Mouse (Mus musculus) C2C12 (cell line): ENCODE results near the gene Plg. TPM values are rescaled to one million over a fixed set of nuclear protein-coding genes. Genes with fewer than 3 reads are reported as not detected.

Experiments used
- H3K27me3 ChIP-seq: one replicate; pipeline ENCODE4 v1.6.1; 2011; ENCODE audit not compliant: control insufficient read depth, insufficient read depth, insufficient read length
- H3K36me3 ChIP-seq: one replicate; pipeline ENCODE4 v1.6.1; 2011; ENCODE audit not compliant: control insufficient read depth, insufficient read depth
- H3K4me3 ChIP-seq: one replicate; pipeline ENCODE4 v1.5.1; 2011; ENCODE audit warnings: mild to moderate bottlenecking, control low read depth; ENCODE audit not compliant: poor library complexity, insufficient read depth, severe bottlenecking
- H3K79me2 ChIP-seq: one replicate; pipeline ENCODE4 v1.6.1; 2011; ENCODE audit not compliant: control insufficient read depth, insufficient read depth
- H3K79me3 ChIP-seq: one replicate; pipeline ENCODE4 v1.6.1; 2011; ENCODE audit warnings: low read depth, control low read depth
- H3ac ChIP-seq: one replicate; pipeline ENCODE3; 2011; ENCODE audit warnings: low read depth; ENCODE audit not compliant: control insufficient read depth, insufficient read length
- CEBPB ChIP-seq: IDR thresholded peaks from one replicate; pipeline ENCODE4 v1.6.1; 2011; ENCODE audit warnings: low read depth, mild to moderate bottlenecking, control low read depth, moderate library complexity
- CTCF ChIP-seq: IDR thresholded peaks from one replicate; pipeline ENCODE4 v1.5.1; 2011; ENCODE audit not compliant: control insufficient read depth, insufficient read depth, insufficient read length
- FOSL1 ChIP-seq: IDR thresholded peaks from one replicate; pipeline ENCODE4 v1.8.0; 2011; ENCODE audit warnings: mild to moderate bottlenecking, low read length; ENCODE audit not compliant: poor library complexity, insufficient read depth, severe bottlenecking
- MAX ChIP-seq: IDR thresholded peaks from one replicate; pipeline ENCODE4 v1.6.1; 2011; ENCODE audit warnings: mild to moderate bottlenecking, control low read depth
- MYOD1 ChIP-seq: IDR thresholded peaks from one replicate; pipeline ENCODE4 v1.6.1; 2011; ENCODE audit warnings: low read depth; ENCODE audit not compliant: control insufficient read depth, insufficient read length
- MYOG ChIP-seq: IDR thresholded peaks from one replicate; pipeline ENCODE4 v1.6.1; 2011; ENCODE audit not compliant: control insufficient read depth, insufficient read length; ENCODE audit errors: extremely low read depth
- USF1 ChIP-seq: IDR thresholded peaks from one replicate; pipeline ENCODE4 v1.6.1; 2011; ENCODE audit warnings: low read depth, mild to moderate bottlenecking, control low read depth, moderate library complexity
- polyA plus RNA-seq: library from polyadenylated mRNA; unstranded; fragments of >200 nt; fragmentation: generic; extraction: Trizol; gene quantifications from one replicate; pipeline ENCODE4 v1.2.1, GENCODE M21; 2012; ENCODE audit warnings: missing spikeins

Plg gene
- polyA plus RNA-seq, 1 experiment = 0.01 TPM

GRCm38 (mm10) chr17:12451234-12451633 lies 72.8 kb downstream of the Plg start:
- Histone ChIP-seq H3K79me2 (no peaks in the 10 kb centered on the region), H3K27me3 (peaks cover 43% of the 10 kb centered on the region), H3K79me3 (no peaks in the 10 kb centered on the region), H3ac (no peak overlapping the region), H3K36me3 (no peaks in the 10 kb centered on the region), H3K4me3 (no peak overlapping the region)
- no peak for TF ChIP-seq MYOG
- no peak for TF ChIP-seq CTCF
- no peak for TF ChIP-seq FOSL1
- TF ChIP-seq MYOD1 = no peak
- TF ChIP-seq MAX = no peak
- TF ChIP-seq USF1 = no peak
- TF ChIP-seq CEBPB = no peak

- H3K27me3 ChIP-seq = peaks cover 34% of the 10 kb centered on the region
- no peaks in the 10 kb centered on the region for H3K36me3 ChIP-seq
- H3K79me3 ChIP-seq = no peaks in the 10 kb centered on the region
- H3K79me2 ChIP-seq = no peaks in the 10 kb centered on the region
- TF ChIP-seq FOSL1 = no peak
- H3K4me3 ChIP-seq = no peak overlapping the region
- no peak overlapping the region for H3ac ChIP-seq
Measured at GRCm38 (mm10) chr17:12452862-12453531, 74.6 kb downstream of the Plg start.

- no peaks in the 10 kb centered on the region for H3K79me2 ChIP-seq
- peaks cover 34% of the 10 kb centered on the region for H3K27me3 ChIP-seq
- no peaks in the 10 kb centered on the region for H3K79me3 ChIP-seq
- no peak for TF ChIP-seq CEBPB
- TF ChIP-seq CTCF = no peak
- TF ChIP-seq MYOD1 = no peak
- no peak for TF ChIP-seq USF1
- no peak for TF ChIP-seq MAX
- no peak for TF ChIP-seq MYOG
- no peak for TF ChIP-seq FOSL1
- H3K36me3 ChIP-seq = no peaks in the 10 kb centered on the region
- H3K4me3 ChIP-seq = no peak overlapping the region
- H3ac ChIP-seq = no peak overlapping the region
Measured at GRCm38 (mm10) chr17:12453691-12454090, 75.3 kb downstream of the Plg start.

GRCm38 (mm10) chr17:12455143-12455790 lies 76.9 kb downstream of the Plg start:
- Histone ChIP-seq H3K36me3 (no peaks in the 10 kb centered on the region), H3K4me3 (no peak overlapping the region), H3ac (no peak overlapping the region), H3K79me3 (no peaks in the 10 kb centered on the region), H3K79me2 (no peaks in the 10 kb centered on the region), H3K27me3 (peaks cover 31% of the 10 kb centered on the region)
- no peak for TF ChIP-seq MYOD1
- no peak for TF ChIP-seq USF1
- no peak for TF ChIP-seq CTCF
- TF ChIP-seq FOSL1 = no peak
- no peak for TF ChIP-seq MAX
- no peak for TF ChIP-seq CEBPB
- TF ChIP-seq MYOG = no peak

GRCm38 (mm10) chr17:12461168-12461567 lies 82.8 kb downstream of the Plg start:
- Histone ChIP-seq H3K27me3 (peaks cover 10% of the 10 kb centered on the region), H3K4me3 (no peak overlapping the region), H3ac (no peak overlapping the region), H3K79me3 (no peaks in the 10 kb centered on the region), H3K79me2 (no peaks in the 10 kb centered on the region), H3K36me3 (no peaks in the 10 kb centered on the region)
- TF ChIP-seq MYOG = no peak
- no peak for TF ChIP-seq FOSL1
- TF ChIP-seq CEBPB = no peak
- no peak for TF ChIP-seq USF1
- TF ChIP-seq CTCF = no peak
- no peak for TF ChIP-seq MYOD1
- TF ChIP-seq MAX = no peak

- Histone ChIP-seq H3K27me3 (peaks cover 13% of the 10 kb centered on the region), H3K79me3 (no peaks in the 10 kb centered on the region), H3ac (no peak overlapping the region), H3K36me3 (no peaks in the 10 kb centered on the region), H3K4me3 (no peak overlapping the region), H3K79me2 (no peaks in the 10 kb centered on the region)
- no peak for TF ChIP-seq MYOG
- no peak for TF ChIP-seq USF1
- TF ChIP-seq CEBPB = no peak
- TF ChIP-seq MYOD1 = no peak
- no peak for TF ChIP-seq MAX
- TF ChIP-seq CTCF = no peak
- no peak for TF ChIP-seq FOSL1
Measured at GRCm38 (mm10) chr17:12466501-12467000, 88.1 kb downstream of the Plg start.
